Mouse (Mus musculus) erythroblast, embryonic 14.5 days (primary cell): ENCODE measurements around the gene Pard3b.

Experiments
- GATA1 ChIP-seq: IDR thresholded peaks from 2 replicates; pipeline ENCODE4 v1.6.1; 2012; ENCODE audit warnings: low read length, inconsistent platforms, mixed read lengths
- TAL1 ChIP-seq: IDR thresholded peaks from 3 replicates; pipeline ENCODE4 v1.6.1; 2012; ENCODE audit warnings: low read length, inconsistent platforms, mixed read lengths

DNA sequence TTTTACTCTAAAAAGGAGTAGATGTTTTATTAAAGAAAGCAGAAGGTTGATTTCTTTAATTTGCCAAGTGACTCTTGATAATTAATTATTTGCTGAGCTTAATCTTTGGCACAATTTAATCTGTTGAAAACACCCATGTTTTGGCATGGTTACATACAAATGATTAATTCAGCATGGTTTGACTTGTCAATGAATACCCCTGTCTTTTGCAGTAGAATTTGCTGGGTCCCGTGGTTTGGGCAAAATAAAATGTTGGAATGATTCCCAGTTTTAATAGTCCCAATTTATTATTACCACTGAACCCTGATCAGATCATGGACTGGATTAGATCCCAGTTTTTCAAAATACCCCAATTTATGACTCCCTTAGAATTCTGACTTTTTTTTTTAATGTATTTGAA is 808.2 kb downstream of the Pard3b start:
- no peak for TF ChIP-seq TAL1
- no peak for TF ChIP-seq GATA1
